Mouse (Mus musculus): ENCODE measurements around the gene 4930415O20Rik.

DNA sequence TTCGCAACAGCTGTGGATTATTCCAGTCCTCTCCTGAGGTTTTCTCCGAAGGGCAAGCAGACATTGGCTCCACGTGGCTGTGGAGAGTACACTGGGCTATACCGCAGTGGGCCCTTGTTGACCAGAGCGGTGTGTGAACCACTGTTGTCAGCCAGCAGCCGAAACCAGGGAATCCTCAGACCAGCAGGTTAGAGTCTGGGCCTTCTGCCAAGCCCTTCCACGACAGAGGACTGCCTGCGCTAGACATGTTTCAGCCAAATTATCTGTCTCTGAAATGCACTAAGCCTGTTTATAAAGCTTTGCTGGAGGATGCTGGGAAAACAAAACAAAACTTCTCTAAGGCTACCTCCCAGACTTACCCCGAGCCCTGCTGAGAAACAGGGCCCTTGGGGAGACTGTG, 43.7 kb downstream of the 4930415O20Rik start:
- TF ChIP-seq CTCF (IDR thresholded peaks at IDR 0.05; ENCODE audit: control insufficient read depth, insufficient read depth, insufficient replicate concordance, low read depth, low read length) (no peak), POLR2A (IDR thresholded peaks at IDR 0.05; ENCODE audit: control insufficient read depth, low read depth, low read length) (no peak)
